Mouse (Mus musculus) intestine, embryonic 16.5 days (tissue): ENCODE measurements around the gene Pex1. TPM values are rescaled to one million over a fixed set of nuclear protein-coding genes. Genes with fewer than 3 reads are reported as not detected.
A peak's percentile ranks its signal among the peaks of the same experiment; 100 is the strongest.

Experiments
- ATAC-seq: fragments of 200-750 bp; cut with Nextera tagmentation; 2 replicates; pipeline ENCODE4 v1.8.0; 2017; ENCODE audit warnings: moderate TSS enrichment, moderate library complexity
- H3K27ac ChIP-seq: fragments of 300-500 bp; sonication (generic); 2 replicates; pipeline ENCODE4 v1.5.1; 2014; ENCODE audit warnings: mild to moderate bottlenecking, low read length
- H3K27me3 ChIP-seq: fragments of 300-500 bp; sonication (generic); replicated peaks from 2 replicates; pipeline ENCODE4 v1.6.1; 2014; ENCODE audit warnings: low read length, control low read depth, mixed read lengths; ENCODE audit not compliant: control insufficient read depth, insufficient read depth
- H3K36me3 ChIP-seq: fragments of 300-500 bp; sonication (generic); 2 replicates; pipeline ENCODE4 v1.6.1; 2014; ENCODE audit warnings: low read length, control low read depth; ENCODE audit not compliant: control insufficient read depth, insufficient read depth
- H3K4me1 ChIP-seq: fragments of 300-500 bp; sonication (generic); 2 replicates; pipeline ENCODE4 v1.6.1; 2014; ENCODE audit warnings: low read length, control low read depth, mixed read lengths; ENCODE audit not compliant: control insufficient read depth, insufficient read depth
- H3K4me2 ChIP-seq: fragments of 300-500 bp; sonication (generic); 2 replicates; pipeline ENCODE4 v1.6.1; 2014; ENCODE audit warnings: low read depth, low read length, control low read depth
- H3K4me3 ChIP-seq: fragments of 300-500 bp; sonication (generic); 2 replicates; pipeline ENCODE4 v1.5.1; 2014; ENCODE audit warnings: mild to moderate bottlenecking, low read length
- H3K9ac ChIP-seq: fragments of 300-500 bp; sonication (generic); 2 replicates; pipeline ENCODE4 v1.6.1; 2014; ENCODE audit warnings: low read depth, low read length
- H3K9me3 ChIP-seq: fragments of 300-500 bp; sonication (generic); 2 replicates; pipeline ENCODE4 v1.6.1; 2016; ENCODE audit warnings: low read length, control low read depth; ENCODE audit not compliant: control insufficient read depth
- WGBS: fragments of 180-500 bp; shearing (Covaris S2); extraction: QIAGEN DNeasy Blood & Tissue Kit; methylation state at CpG from one replicate; pipeline ENCODE4 v1.1.7; 2014; 5-methylcytosine and 5-hydroxymethylcytosine counted together
- polyA plus RNA-seq: library from polyadenylated mRNA; unstranded; fragments of >200 nt; fragmentation: Nextera tagmentation; extraction: Ambion mirVana; gene quantifications from 2 replicates; pipeline ENCODE4 v1.2.1, GENCODE M21; 2015

Pex1 gene
- polyA plus RNA-seq, 1 experiment from 2014 or later, result 18.9 TPM

DNA sequence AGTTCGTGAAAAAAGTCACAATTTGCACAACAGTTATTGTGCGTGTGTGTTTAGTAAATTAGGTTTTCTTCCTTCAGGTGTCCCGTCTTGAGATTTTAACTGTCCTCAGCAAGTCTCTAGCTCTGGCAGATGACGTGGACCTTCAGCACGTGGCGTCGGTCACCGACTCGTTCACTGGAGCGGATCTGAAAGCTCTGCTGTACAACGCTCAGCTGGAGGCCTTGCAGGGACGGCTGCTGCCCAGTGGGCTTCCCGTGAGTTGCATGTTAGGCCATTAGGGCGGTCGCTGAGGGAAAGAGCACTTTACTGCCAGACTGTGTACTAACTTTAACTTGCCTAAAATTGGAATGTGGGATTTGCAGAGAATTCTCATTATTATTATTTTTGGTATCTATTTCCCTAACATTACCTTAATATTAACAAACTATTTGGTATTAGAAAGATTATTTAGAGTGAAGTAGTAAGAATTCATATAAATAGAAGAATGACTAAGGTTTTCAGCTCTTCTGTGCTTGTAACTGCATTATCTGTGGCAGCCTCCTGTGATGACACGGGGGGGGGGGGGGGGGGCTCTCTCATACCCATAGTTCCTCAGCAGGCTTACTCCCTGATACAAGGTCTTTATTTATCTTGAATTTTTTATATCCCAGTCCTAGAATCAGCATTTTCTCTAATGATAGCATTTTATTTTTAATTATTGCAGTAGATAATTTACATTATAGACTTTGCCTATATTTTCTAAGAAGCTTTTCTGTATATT lies 35.8 kb downstream of the Pex1 start:
- Histone ChIP-seq H3K4me1 (no peaks in the 10 kb centered on the region), H3K4me2 (no peak overlapping the region), H3K36me3 (0 out of 2 replicates have a peak, but pooled peaks cover 2% of the 10 kb centered on the region), H3K4me3 (no peak overlapping the region), H3K9ac (no peak overlapping the region), H3K27me3 (no peaks in the 10 kb centered on the region), H3K27ac (no peak overlapping the region), H3K9me3 (no peaks in the 10 kb centered on the region)
- WGBS, result 80% methylated on average over 16 of the region's 16 CpGs
- ATAC-seq, result no peak

- no peaks in the 10 kb centered on the region for H3K4me1 ChIP-seq
- no peak overlapping the region for H3K4me3 ChIP-seq
- no peak overlapping the region for H3K27ac ChIP-seq
- no peaks in the 10 kb centered on the region for H3K36me3 ChIP-seq
- H3K4me2 ChIP-seq, result no peak overlapping the region
- ATAC-seq, result no peak
- 76% methylated on average over 5 of the region's 5 CpGs for WGBS
- no peak overlapping the region for H3K9ac ChIP-seq
- no peaks in the 10 kb centered on the region for H3K9me3 ChIP-seq
- H3K27me3 ChIP-seq, result no peaks in the 10 kb centered on the region
These were observed 36.4 kb downstream of the Pex1 start for GRCm38 (mm10) chr5:3632285-3632684.

- Histone ChIP-seq H3K36me3 (no peaks in the 10 kb centered on the region), H3K4me1 (no peaks in the 10 kb centered on the region), H3K9ac (no peak overlapping the region), H3K27me3 (no peaks in the 10 kb centered on the region), H3K4me2 (no peak overlapping the region), H3K4me3 (no peak overlapping the region), H3K27ac (no peak overlapping the region), H3K9me3 (no peaks in the 10 kb centered on the region)
- WGBS, result 78% methylated on average over 13 of the region's 13 CpGs
- peak; percentile 70 for ATAC-seq
These were observed 37.4 kb downstream of the Pex1 start for GRCm38 (mm10) chr5:3633315-3633714.

DNA sequence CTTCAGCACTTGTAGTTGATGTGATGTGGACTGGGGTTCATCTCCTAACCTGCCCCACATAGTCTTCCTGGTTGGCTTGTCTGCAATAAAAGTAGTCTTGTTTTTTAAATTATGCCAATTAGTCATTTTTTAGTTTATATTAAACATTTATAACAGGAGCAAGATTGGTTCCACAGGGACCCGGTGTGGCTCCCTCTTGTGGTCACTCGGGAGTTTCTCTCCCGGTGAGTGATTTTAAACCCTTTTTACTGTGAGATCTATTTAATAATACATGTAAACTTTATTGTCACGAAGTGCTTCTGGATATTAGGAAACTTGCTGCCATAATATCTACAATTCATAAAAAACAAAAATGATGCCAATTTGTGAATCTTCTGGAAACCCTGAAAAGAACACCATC lies 38.1 kb downstream of the Pex1 start:
- no peak overlapping the region for H3K4me2 ChIP-seq
- no peaks in the 10 kb centered on the region for H3K36me3 ChIP-seq
- no peaks in the 10 kb centered on the region for H3K27me3 ChIP-seq
- H3K4me3 ChIP-seq, result no peak overlapping the region
- no peak overlapping the region for H3K27ac ChIP-seq
- H3K9me3 ChIP-seq, result no peaks in the 10 kb centered on the region
- H3K9ac ChIP-seq, result no peak overlapping the region
- no peak for ATAC-seq
- whole genome bisulfite sequencing, result 75% methylated on average over 4 of the region's 4 CpGs
- no peaks in the 10 kb centered on the region for H3K4me1 ChIP-seq

DNA sequence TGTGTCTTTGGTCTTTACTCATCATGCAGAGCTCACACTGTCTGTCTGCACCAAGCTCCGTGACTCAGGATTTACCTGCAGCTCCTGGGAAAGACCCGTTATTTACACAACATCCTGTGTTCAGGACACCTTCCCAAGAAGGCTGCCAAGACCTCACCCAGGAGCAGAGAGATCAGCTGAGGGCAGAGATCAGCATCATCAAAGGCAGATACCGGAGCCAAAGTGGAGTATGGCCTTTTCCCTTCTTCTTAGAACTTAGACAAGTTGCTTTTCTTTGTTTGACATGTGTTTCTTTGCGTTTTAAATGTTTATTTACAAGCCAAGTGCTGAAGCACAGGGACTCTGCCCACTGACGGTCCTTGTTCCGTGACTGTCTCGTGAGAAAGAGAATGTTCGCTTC lies 39.4 kb downstream of the Pex1 start:
- Histone ChIP-seq H3K27me3 (no peaks in the 10 kb centered on the region), H3K36me3 (no peaks in the 10 kb centered on the region), H3K4me3 (no peak overlapping the region), H3K9me3 (no peaks in the 10 kb centered on the region), H3K9ac (no peak overlapping the region), H3K27ac (no peak overlapping the region), H3K4me1 (no peaks in the 10 kb centered on the region), H3K4me2 (no peak overlapping the region)
- WGBS, result 78% methylated on average over 8 of the region's 8 CpGs
- ATAC-seq, result no peak

DNA sequence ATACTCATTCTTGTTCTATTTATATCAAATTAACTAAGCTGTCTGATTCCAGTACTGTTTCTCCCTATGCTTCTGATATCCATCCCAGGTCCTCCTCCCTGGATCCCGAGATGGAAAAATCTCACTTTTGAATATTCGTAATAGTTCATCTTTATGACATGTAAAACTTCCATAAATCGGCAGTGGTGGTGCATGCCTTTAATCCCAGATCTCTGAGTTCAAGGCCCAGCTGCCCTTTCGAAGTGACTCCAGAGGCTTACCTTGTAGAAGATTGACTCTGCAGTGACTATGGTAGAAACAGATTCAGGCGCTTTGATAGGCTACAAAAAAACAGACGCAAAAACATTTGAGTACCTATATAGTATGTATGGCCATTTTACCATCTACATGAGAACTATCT lies 48.8 kb downstream of the Pex1 start:
- 90% methylated on average over 6 of the region's 6 CpGs for WGBS
- Histone ChIP-seq H3K27ac (no peak overlapping the region), H3K4me1 (peaks cover 6% of the 10 kb centered on the region), H3K9me3 (no peaks in the 10 kb centered on the region), H3K36me3 (peaks cover 4% of the 10 kb centered on the region; the same call in 1 of the 2 replicates), H3K9ac (no peak overlapping the region), H3K4me3 (no peak overlapping the region), H3K4me2 (no peak overlapping the region), H3K27me3 (no peaks in the 10 kb centered on the region)
- ATAC-seq, result no peak

GRCm38 (mm10) chr5:3645326-3645725 lies 49.5 kb downstream of the Pex1 start:
- Histone ChIP-seq H3K9ac (no peak overlapping the region), H3K4me3 (no peak overlapping the region), H3K4me1 (peaks cover 6% of the 10 kb centered on the region), H3K36me3 (peaks cover 4% of the 10 kb centered on the region; the same call in 1 of the 2 replicates), H3K9me3 (no peaks in the 10 kb centered on the region), H3K27ac (no peak overlapping the region), H3K4me2 (no peak overlapping the region), H3K27me3 (no peaks in the 10 kb centered on the region)
- no peak for ATAC-seq
- 84% methylated on average over 6 of the region's 6 CpGs for WGBS

DNA sequence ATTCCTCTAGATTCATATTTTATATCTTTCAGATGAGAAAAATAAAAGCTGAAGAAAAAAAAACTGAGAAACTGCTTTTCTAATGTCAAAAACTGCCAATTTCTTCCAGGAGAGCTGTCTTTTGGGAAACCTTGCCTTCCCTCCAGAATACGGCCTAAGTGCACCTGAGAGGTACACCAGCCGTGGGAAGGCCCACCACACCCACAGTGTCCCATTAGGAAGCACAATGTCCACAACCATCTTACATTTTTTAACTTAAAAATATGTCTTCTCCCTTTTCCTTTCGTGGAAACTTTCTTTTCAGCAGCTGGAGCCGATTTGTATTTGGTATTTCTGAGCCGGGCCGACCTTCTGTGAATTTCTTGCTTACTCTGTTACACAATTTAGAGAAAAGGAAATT lies 50.7 kb downstream of the Pex1 start:
- no peaks in the 10 kb centered on the region for H3K9me3 ChIP-seq
- peaks cover 4% of the 10 kb centered on the region; the same call in 1 of the 2 replicates for H3K36me3 ChIP-seq
- peak overlapping the region; percentile 95 for H3K4me3 ChIP-seq
- H3K27me3 ChIP-seq, result no peaks in the 10 kb centered on the region
- no peak for ATAC-seq
- H3K4me1 ChIP-seq, result peaks cover 6% of the 10 kb centered on the region
- WGBS, result 24% methylated on average over 6 of the region's 6 CpGs
- H3K27ac ChIP-seq, result no peak overlapping the region
- peak overlapping the region; percentile 93 for H3K9ac ChIP-seq
- H3K4me2 ChIP-seq, result peak overlapping the region; percentile 60

GRCm38 (mm10) chr5:3646991-3647707 lies 51.3 kb downstream of the Pex1 start:
- Histone ChIP-seq H3K27me3 (no peaks in the 10 kb centered on the region), H3K4me2 (peak overlapping the region; percentile 60), H3K4me1 (peaks cover 6% of the 10 kb centered on the region), H3K27ac (peak overlapping the region; percentile 93), H3K4me3 (peak overlapping the region; percentile 95), H3K9me3 (no peaks in the 10 kb centered on the region), H3K9ac (peak overlapping the region; percentile 93), H3K36me3 (peaks cover 4% of the 10 kb centered on the region; the same call in 1 of the 2 replicates)
- 0% methylated on average over 55 of the region's 60 CpGs for WGBS
- ATAC-seq, result peak; percentile 78
